7 mouse cellular contexts compared by ENCODE assay signal in the genomic region with DNA sequence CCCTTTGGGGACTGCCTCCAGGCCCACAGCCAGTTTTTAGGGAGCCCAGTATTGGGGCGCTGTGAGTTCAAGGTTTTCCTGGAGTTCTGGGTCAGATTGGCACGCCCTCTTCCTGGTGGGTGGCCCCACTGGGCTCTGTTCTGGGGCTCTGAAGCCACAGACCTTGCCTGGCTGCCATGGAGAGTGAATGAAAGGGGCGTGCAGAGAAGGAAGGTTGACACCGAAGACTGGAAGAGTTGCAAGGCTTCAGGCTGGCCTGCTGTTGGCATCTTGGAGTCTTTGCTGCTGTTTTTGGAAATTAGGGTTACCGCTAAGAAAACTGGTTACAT. TPM values are rescaled to one million over a fixed set of nuclear protein-coding genes. Genes with fewer than 3 reads are reported as not detected.
DNase-seq lines count a peak whose midpoint lies in the region; ATAC-seq and TF ChIP-seq lines count a peak whose summit lies in the region.

No protein-coding gene starts in this region.

- no peaks in the 10 kb centered on the region for H3K9me3 ChIP-seq in lung, embryonic 14.5 days (ENCODE audit: low read depth, low read length)
- no peaks in the 10 kb centered on the region for H3K9me3 ChIP-seq in embryonic facial prominence, embryonic 14.5 days (ENCODE audit: control insufficient read depth, low read length)
- no peaks in the 10 kb centered on the region for H3K9me3 ChIP-seq in hindbrain, postnatal 0 days (ENCODE audit: low read length)
- no peaks in the 10 kb centered on the region for H3K9me3 ChIP-seq in neural tube, embryonic 12.5 days

- H3K27ac ChIP-seq in lung, embryonic 14.5 days (ENCODE audit: low read depth), result no peak overlapping the region
- no peak overlapping the region for H3K27ac ChIP-seq in embryonic facial prominence, embryonic 14.5 days (replicated peaks; ENCODE audit: low read depth, low read length)
- H3K27ac ChIP-seq in hindbrain, postnatal 0 days, result peak overlapping the region; percentile 74
- no peak overlapping the region for H3K27ac ChIP-seq in neural tube, embryonic 12.5 days

- peak overlapping the region; percentile 94 for H3K4me2 ChIP-seq in lung, embryonic 14.5 days
- peak overlapping the region; percentile 86 for H3K4me2 ChIP-seq in embryonic facial prominence, embryonic 14.5 days (ENCODE audit: low read depth, low read length)
- H3K4me2 ChIP-seq in hindbrain, postnatal 0 days (ENCODE audit: low read depth, low read length), result peak overlapping the region; percentile 73
- H3K4me2 ChIP-seq in neural tube, embryonic 12.5 days (replicated peaks), result peak overlapping the region; percentile 80

- 38% methylated on average over 5 of the region's 5 CpGs for WGBS in lung, embryonic 14.5 days
- 43% methylated on average over 5 of the region's 5 CpGs for WGBS in embryonic facial prominence, embryonic 14.5 days
- 20% methylated on average over 5 of the region's 5 CpGs for WGBS in hindbrain, postnatal 0 days
- WGBS in neural tube, embryonic 12.5 days, result 31% methylated on average over 5 of the region's 5 CpGs

- no peaks in the 10 kb centered on the region for H3K36me3 ChIP-seq in lung, embryonic 14.5 days (ENCODE audit: insufficient read depth)
- H3K36me3 ChIP-seq in embryonic facial prominence, embryonic 14.5 days (ENCODE audit: control insufficient read depth, insufficient read depth, low read length), result no peaks in the 10 kb centered on the region
- no peaks in the 10 kb centered on the region for H3K36me3 ChIP-seq in hindbrain, postnatal 0 days (ENCODE audit: insufficient read depth, low read length)
- H3K36me3 ChIP-seq in neural tube, embryonic 12.5 days, result no peaks in the 10 kb centered on the region

- peak; percentile 47; the same call in 1 of the 2 replicates for ATAC-seq in lung, embryonic 14.5 days (ENCODE audit: insufficient read depth)
- ATAC-seq in embryonic facial prominence, embryonic 14.5 days (ENCODE audit: low read depth), result peak; percentile 60
- peak; percentile 30; the same call in 1 of the 2 replicates for ATAC-seq in hindbrain, postnatal 0 days
- ATAC-seq in neural tube, embryonic 12.5 days (ENCODE audit: low FRiP score, low read depth), result peak; percentile 48; the same call in 1 of the 2 replicates
- no peak for ATAC-seq in erythroblast, adult 5-6 weeks (replicated peaks; ENCODE audit: low FRiP score, poor library complexity, severe bottlenecking)
- no peak for ATAC-seq in activated CD4-positive, CD25-positive, alpha-beta regulatory T cell, adult 4 months

- TF ChIP-seq CTCF in lung, embryonic 14.5 days (IDR thresholded peaks at IDR 0.05; ENCODE audit: low read depth), result no peak
- TF ChIP-seq CTCF in hindbrain, postnatal 0 days (IDR thresholded peaks at IDR 0.05; ENCODE audit: low read depth), result no peak

- peaks cover 18% of the 10 kb centered on the region for H3K27me3 ChIP-seq in lung, embryonic 14.5 days (ENCODE audit: insufficient read depth, low read length)
- H3K27me3 ChIP-seq in embryonic facial prominence, embryonic 14.5 days (replicated peaks; ENCODE audit: control insufficient read depth, insufficient read depth, low read length), result peaks cover 14% of the 10 kb centered on the region
- H3K27me3 ChIP-seq in hindbrain, postnatal 0 days (ENCODE audit: insufficient read depth, low read length), result no peaks in the 10 kb centered on the region
- peaks cover 31% of the 10 kb centered on the region for H3K27me3 ChIP-seq in neural tube, embryonic 12.5 days (replicated peaks)

- no peaks in the 10 kb centered on the region for H3K4me1 ChIP-seq in lung, embryonic 14.5 days (ENCODE audit: insufficient read depth)
- H3K4me1 ChIP-seq in embryonic facial prominence, embryonic 14.5 days (ENCODE audit: control insufficient read depth, insufficient read depth, low read length), result 0 out of 2 replicates have a peak, but pooled peaks cover 3% of the 10 kb centered on the region
- H3K4me1 ChIP-seq in hindbrain, postnatal 0 days (ENCODE audit: insufficient read depth, low read length), result no peaks in the 10 kb centered on the region
- H3K4me1 ChIP-seq in neural tube, embryonic 12.5 days, result no peaks in the 10 kb centered on the region; the same call in 1 of the 2 replicates

- no peak for DNase-seq in lung, embryonic 14.5 days
- DNase-seq in lung, postnatal 10 days, result no peak
- DNase-seq in embryonic facial prominence, embryonic 14.5 days (ENCODE audit: low spot score), result no peak
- DNase-seq in hindbrain, postnatal 0 days (ENCODE audit: low spot score), result no peak

- peak overlapping the region; percentile 62 for H3K9ac ChIP-seq in lung, embryonic 14.5 days
- H3K9ac ChIP-seq in embryonic facial prominence, embryonic 14.5 days (ENCODE audit: low read depth, low read length), result peak overlapping the region; percentile 81
- H3K9ac ChIP-seq in hindbrain, postnatal 0 days (replicated peaks; ENCODE audit: low read length), result peak overlapping the region; percentile 82
- peak overlapping the region; percentile 65 for H3K9ac ChIP-seq in neural tube, embryonic 12.5 days

- H3K4me3 ChIP-seq in lung, embryonic 14.5 days (ENCODE audit: low read depth, low read length), result peak overlapping the region; percentile 60
- H3K4me3 ChIP-seq in embryonic facial prominence, embryonic 14.5 days (ENCODE audit: low read depth, low read length), result peak overlapping the region; percentile 66
- H3K4me3 ChIP-seq in hindbrain, postnatal 0 days (ENCODE audit: low read length), result peak overlapping the region; percentile 64
- peak overlapping the region; percentile 54 for H3K4me3 ChIP-seq in neural tube, embryonic 12.5 days

RNA-seq across cellular contexts. Expression of a gene that starts 0.6 kb away (rescaled TPM):
- 0.42 and 1.6 TPM in 2 replicates for polyA plus RNA-seq in lung, embryonic 14.5 days (2014; fragmentation: Nextera tagmentation; extraction: Ambion mirVana)
- polyA plus RNA-seq in embryonic facial prominence, embryonic 14.5 days (2014; fragmentation: Nextera tagmentation; extraction: Ambion mirVana), result 5.4 and 5.5 TPM in 2 replicates
- 70.3 and 90.9 TPM in 2 replicates for total RNA-seq in hindbrain, postnatal 0 days (2014; rRNA removed)
- polyA plus RNA-seq in hindbrain, postnatal 0 days (2015; fragmentation: Nextera tagmentation; extraction: Ambion mirVana), result 65.3 and 67.6 TPM in 2 replicates
- 17.4 and 19.6 TPM in 2 replicates for polyA plus RNA-seq in neural tube, embryonic 12.5 days (2016; fragmentation: Nextera tagmentation; extraction: Ambion mirVana)
- total RNA-seq in erythroblast, adult 5-6 weeks (2015; ENCODE audit: low replicate concordance), result not detected in 2 replicates
- total RNA-seq in erythroblast, adult 5-6 weeks (2017; ENCODE audit: low replicate concordance), result not detected in 2 replicates
- not detected for polyA plus RNA-seq in activated CD4-positive, CD25-positive, alpha-beta regulatory T cell, adult 4 months (2017; shearing (Covaris generic))

RNA-seq across cellular contexts. Expression of a gene that starts 33.8 kb away (rescaled TPM):
- polyA plus RNA-seq in lung, embryonic 14.5 days (2014; fragmentation: Nextera tagmentation; extraction: Ambion mirVana), result 18.6 and 23.2 TPM in 2 replicates
- polyA plus RNA-seq in embryonic facial prominence, embryonic 14.5 days (2014; fragmentation: Nextera tagmentation; extraction: Ambion mirVana), result 14.7 and 17.8 TPM in 2 replicates
- 11.1 and 12.8 TPM in 2 replicates for total RNA-seq in hindbrain, postnatal 0 days (2014; rRNA removed)
- 21.4 and 22.9 TPM in 2 replicates for polyA plus RNA-seq in hindbrain, postnatal 0 days (2015; fragmentation: Nextera tagmentation; extraction: Ambion mirVana)
- 33.8 and 34.9 TPM in 2 replicates for polyA plus RNA-seq in neural tube, embryonic 12.5 days (2016; fragmentation: Nextera tagmentation; extraction: Ambion mirVana)
- 1.5 and 2.5 TPM in 2 replicates for total RNA-seq in erythroblast, adult 5-6 weeks (2015; ENCODE audit: low replicate concordance)
- 1.2 and 4.9 TPM in 2 replicates for total RNA-seq in erythroblast, adult 5-6 weeks (2017; ENCODE audit: low replicate concordance)
- 10 to 100 TPM; 13.3 to 21.9 TPM for polyA plus RNA-seq in activated CD4-positive, CD25-positive, alpha-beta regulatory T cell, adult 4 months (2017; shearing (Covaris generic))

Comparison
In these comparisons a context has a peak if more than half of its experiments do, and no peak if none do; other contexts are left out.
1. ATAC-seq: peak in lung, embryonic 14.5 days (single experiment), embryonic facial prominence, embryonic 14.5 days (single experiment), hindbrain, postnatal 0 days (single experiment) and neural tube, embryonic 12.5 days (single experiment); none in erythroblast, adult 5-6 weeks (single experiment) and activated CD4-positive, CD25-positive, alpha-beta regulatory T cell, adult 4 months (single experiment).
2. Peak in every context shown above with its lines, with median percentiles within 50 percentile points of each other: H3K4me2 ChIP-seq, H3K4me3 ChIP-seq and H3K9ac ChIP-seq.